Mouse (Mus musculus): ENCODE data around the gene Gm42957.

GRCm38 (mm10) chr3:96680269-96680956, 45.1 kb downstream of the Gm42957 start:
- TF ChIP-seq EP300 (optimal IDR thresholded peaks at IDR 0.05) (no peak), CTCF (IDR thresholded peaks at IDR 0.05; ENCODE audit: low read depth) (no peak)

All from stomach, postnatal 0 days (tissue).